Mouse (Mus musculus): Measurements from ENCODE around the gene Hnrnph3. TPM values are rescaled to one million over a fixed set of nuclear protein-coding genes. Genes with fewer than 3 reads are reported as not detected.

Hnrnph3 gene
- 93.8 to 104 TPM (median 103 TPM) in 4 replicates for total RNA-seq (2023; ENCODE audit: inconsistent age)

GRCm38 (mm10) chr10:63023749-63024579, at the start of gene Hnrnph3, which contains the start of gene Pbld2:
Hnrnph3 (minus strand) TSS chr10:63024217.
Pbld2 (plus strand) TSS chr10:63024315.

GRCm38 (mm10) chr10:63059862-63060261, 35.8 kb upstream of the Hnrnph3 start, which contains the start of gene Pbld1:
Pbld1 (plus strand) TSS chr10:63060162.

GRCm38 (mm10) chr10:62980039-62980954, 43.7 kb downstream of the Hnrnph3 start, which contains the start of gene Rufy2:
Rufy2 (plus strand) TSS chr10:62980223.

Other genes starting within 250 kb of the Hnrnph3 start
- gene Ccar1, start 231.9 kb downstream of the Hnrnph3 start, total RNA-seq (2023; ENCODE audit: inconsistent age) = 106 to 154 TPM (median 150 TPM) in 4 replicates
- 6.1 to 8.7 TPM (median 7.1 TPM) in 4 replicates for gene Tet1, start 115.2 kb downstream of the Hnrnph3 start, total RNA-seq (2023; ENCODE audit: inconsistent age)
- 12.0 to 17.3 TPM (median 14.8 TPM) in 4 replicates for gene Slc25a16, start 103.6 kb downstream of the Hnrnph3 start, total RNA-seq (2023; ENCODE audit: inconsistent age)
- 1.8 to 4.3 TPM (median 2.3 TPM) in 4 replicates for gene Dna2, start 77.2 kb downstream of the Hnrnph3 start, total RNA-seq (2023; ENCODE audit: inconsistent age)
- 27.5 to 41.1 TPM (median 34.5 TPM) in 4 replicates for gene Rufy2, start 44.0 kb downstream of the Hnrnph3 start, total RNA-seq (2023; ENCODE audit: inconsistent age)
- 0.75 to 3.3 TPM (median 1.3 TPM) in 4 replicates for gene Pbld2, start 98 bp upstream of the Hnrnph3 start, total RNA-seq (2023; ENCODE audit: inconsistent age)
- gene Pbld1, start 35.9 kb upstream of the Hnrnph3 start, total RNA-seq (2023; ENCODE audit: inconsistent age) = 0.22 to 0.55 TPM in 2 of 4 replicates, not detected in the others
- not detected in 4 replicates for gene Atoh7, start 75.4 kb upstream of the Hnrnph3 start, total RNA-seq (2023; ENCODE audit: inconsistent age)
- gene Mypn, start 179.7 kb upstream of the Hnrnph3 start, total RNA-seq (2023; ENCODE audit: inconsistent age) = not detected in 4 replicates
- gene Herc4, start 219.6 kb upstream of the Hnrnph3 start, total RNA-seq (2023; ENCODE audit: inconsistent age) = 246 to 271 TPM (median 257 TPM) in 4 replicates